In the genomic region with DNA sequence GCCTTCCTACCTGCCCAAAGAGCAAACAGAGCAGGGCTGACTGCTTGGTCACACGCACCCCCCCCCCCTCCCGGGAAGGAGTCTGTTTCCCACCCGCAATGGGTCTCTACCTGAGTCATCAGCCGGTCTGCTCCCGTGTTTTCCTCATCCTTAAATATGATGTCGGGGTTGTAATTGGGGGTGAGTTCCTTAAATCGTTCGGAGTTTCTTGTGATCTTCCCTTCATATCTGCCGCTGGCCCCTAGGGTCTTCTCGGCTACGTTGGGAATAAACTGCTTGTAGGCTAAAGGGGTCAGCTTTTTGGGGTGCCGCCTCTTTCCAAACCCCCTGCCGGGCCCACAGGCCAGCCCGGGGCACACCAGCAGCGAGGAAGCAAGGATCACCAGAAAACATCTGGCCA, we compare ENCODE assay signal across 11 mouse cellular contexts. TPM values are rescaled to one million over a fixed set of nuclear protein-coding genes. Genes with fewer than 3 reads are reported as not detected.
DNase-seq lines count a peak whose midpoint lies in the region; ATAC-seq and TF ChIP-seq lines count a peak whose summit lies in the region.
"Had no signal": no experiment of that assay in that cellular context is flagged by ENCODE, and none has a peak within 500 bp of the region (broad histone marks: within the 10 kb centered on the region; RNA-seq: fewer than 3 reads in every experiment).

No protein-coding gene starts in this region.

- peaks cover 36% of the 10 kb centered on the region for H3K4me1 ChIP-seq in heart, embryonic 10.5 days
- H3K4me1 ChIP-seq in heart, adult 2 months (ENCODE audit: control insufficient read depth, insufficient read depth, low read length), result no peaks in the 10 kb centered on the region
- no peaks in the 10 kb centered on the region for H3K4me1 ChIP-seq in lung, postnatal 0 days (ENCODE audit: insufficient read depth, low read depth, low read length)
- H3K4me1 ChIP-seq in limb, embryonic 10.5 days, result peaks cover 41% of the 10 kb centered on the region
- no peaks in the 10 kb centered on the region for H3K4me1 ChIP-seq in stomach, embryonic 14.5 days (ENCODE audit: control insufficient read depth, insufficient read depth, low read length)
- H3K4me1 ChIP-seq: liver, embryonic 15.5 days had no signal

- H3K79me2 ChIP-seq in heart, adult 2 months (replicated peaks; ENCODE audit: control insufficient read depth, insufficient read depth, low read length), result no peaks in the 10 kb centered on the region

- no peak for TF ChIP-seq POLR2A in heart, adult 2 months (IDR thresholded peaks at IDR 0.05; ENCODE audit: insufficient read depth, low read depth, low read length)

- DNase-seq in heart, embryonic 10.5 days (ENCODE audit: low spot score), result no peak
- DNase-seq in heart, adult 2 months, result no peak
- no peak for DNase-seq in lung, postnatal 0 days (ENCODE audit: low spot score)
- DNase-seq in lung, postnatal 4 days, result no peak
- no peak for DNase-seq in limb, embryonic 10.5 days (ENCODE audit: low spot score)
- no peak for DNase-seq in frontal cortex, postnatal 10 days (ENCODE audit: low spot score in 2 of 2)
- no peak for DNase-seq in adrenal gland, adult 2 months
- DNase-seq: cerebellum, adult 2 months; thymus, postnatal 25 days had no signal

- peaks cover 98% of the 10 kb centered on the region for H3K27me3 ChIP-seq in heart, embryonic 10.5 days (ENCODE audit: insufficient read depth, poor library complexity, severe bottlenecking)
- peaks cover 20% of the 10 kb centered on the region for H3K27me3 ChIP-seq in heart, adult 2 months (ENCODE audit: control insufficient read depth, insufficient read depth, low read length)
- H3K27me3 ChIP-seq in lung, postnatal 0 days (replicated peaks; ENCODE audit: insufficient read depth, low read length), result peaks cover 41% of the 10 kb centered on the region
- H3K27me3 ChIP-seq in limb, embryonic 10.5 days (ENCODE audit: low read depth, poor library complexity, severe bottlenecking), result peaks cover 100% of the 10 kb centered on the region
- H3K27me3 ChIP-seq in stomach, embryonic 14.5 days (ENCODE audit: control insufficient read depth, insufficient read depth, low read length), result peaks cover 56% of the 10 kb centered on the region

- intact Hi-C loops in heart, adult 2 months (cut with DNase I), result loop anchor here (5.0 kb wide), 2 partner anchors 571 to 811 kb away; no protein-coding TSS in a partner anchor

- peak overlapping the region; percentile 67 for H3K4me3 ChIP-seq in heart, embryonic 10.5 days
- H3K4me3 ChIP-seq in heart, adult 2 months, result no peak overlapping the region
- H3K4me3 ChIP-seq in lung, postnatal 0 days (ENCODE audit: low read depth, low read length), result peak overlapping the region; percentile 48
- peak overlapping the region; percentile 45 for H3K4me3 ChIP-seq in limb, embryonic 10.5 days
- H3K4me3 ChIP-seq in stomach, embryonic 14.5 days (ENCODE audit: low read depth, low read length), result peak overlapping the region; percentile 60
- H3K4me3 ChIP-seq: liver, embryonic 15.5 days had no signal

- no peaks in the 10 kb centered on the region for H3K9me3 ChIP-seq in heart, embryonic 10.5 days
- H3K9me3 ChIP-seq in lung, postnatal 0 days (ENCODE audit: low read length), result no peaks in the 10 kb centered on the region
- H3K9me3 ChIP-seq in limb, embryonic 10.5 days (replicated peaks), result no peaks in the 10 kb centered on the region
- no peaks in the 10 kb centered on the region for H3K9me3 ChIP-seq in stomach, embryonic 14.5 days (ENCODE audit: control insufficient read depth, low read depth, low read length)
- H3K9me3 ChIP-seq: liver, embryonic 15.5 days had no signal

- no peak overlapping the region for H3K27ac ChIP-seq in heart, embryonic 10.5 days
- no peak overlapping the region for H3K27ac ChIP-seq in heart, adult 2 months
- H3K27ac ChIP-seq in lung, postnatal 0 days (ENCODE audit: low read length), result peak overlapping the region; percentile 23; the same call in 1 of the 2 replicates
- H3K27ac ChIP-seq in limb, embryonic 10.5 days, result no peak overlapping the region
- H3K27ac ChIP-seq in stomach, embryonic 14.5 days (ENCODE audit: low read length), result peak overlapping the region; percentile 82
- H3K27ac ChIP-seq: liver, embryonic 15.5 days had no signal

- no peak for TF ChIP-seq CTCF in heart, adult 2 months (IDR thresholded peaks at IDR 0.05)
- TF ChIP-seq CTCF in lung, postnatal 0 days (IDR thresholded peaks at IDR 0.05), result no peak

- no peak overlapping the region for H3K9ac ChIP-seq in heart, adult 2 months (ENCODE audit: low read depth, low read length)
- H3K9ac ChIP-seq in lung, postnatal 0 days (replicated peaks; ENCODE audit: low read depth), result 0 out of 2 replicates have a peak overlapping the region, but pooled peaks have one; percentile 9
- peak overlapping the region; percentile 65 for H3K9ac ChIP-seq in stomach, embryonic 14.5 days (replicated peaks; ENCODE audit: low read depth, low read length)
- H3K9ac ChIP-seq: liver, embryonic 15.5 days had no signal

- H3K4me2 ChIP-seq in lung, postnatal 0 days (replicated peaks; ENCODE audit: low read depth, low read length), result peak overlapping the region; percentile 65
- peak overlapping the region; percentile 79 for H3K4me2 ChIP-seq in stomach, embryonic 14.5 days (replicated peaks; ENCODE audit: low read depth, low read length)
- H3K4me2 ChIP-seq: liver, embryonic 15.5 days had no signal

- H3K36me3 ChIP-seq in heart, embryonic 10.5 days, result no peaks in the 10 kb centered on the region
- H3K36me3 ChIP-seq in heart, adult 2 months (ENCODE audit: control insufficient read depth, insufficient read depth, low read length), result no peaks in the 10 kb centered on the region
- H3K36me3 ChIP-seq in lung, postnatal 0 days (ENCODE audit: insufficient read depth, low read length), result no peaks in the 10 kb centered on the region
- H3K36me3 ChIP-seq in limb, embryonic 10.5 days, result no peaks in the 10 kb centered on the region
- H3K36me3 ChIP-seq in stomach, embryonic 14.5 days (ENCODE audit: control insufficient read depth, insufficient read depth, low read length), result no peaks in the 10 kb centered on the region
- H3K36me3 ChIP-seq: liver, embryonic 15.5 days had no signal

- 2% methylated on average over 15 of the region's 15 CpGs for WGBS in heart, embryonic 10.5 days
- WGBS in heart, adult 2 months, result 2% methylated on average over 15 of the region's 15 CpGs
- 1% methylated on average over 15 of the region's 15 CpGs for WGBS in lung, postnatal 0 days
- WGBS in limb, embryonic 10.5 days, result 2% methylated on average over 15 of the region's 15 CpGs
- under 1% methylated on average over 15 of the region's 15 CpGs for WGBS in stomach, embryonic 14.5 days

- TF ChIP-seq EP300 in heart, adult 2 months (IDR thresholded peaks at IDR 0.05; ENCODE audit: insufficient read depth, low read depth, low read length), result no peak
- no peak for TF ChIP-seq EP300 in lung, postnatal 0 days (IDR thresholded peaks at IDR 0.05)

- ATAC-seq in lung, postnatal 0 days, result no peak
- ATAC-seq in stomach, embryonic 14.5 days (ENCODE audit: insufficient number of reproducible peaks, insufficient read depth, low FRiP score, low read depth), result no peak

RNA-seq across cellular contexts. Expression of gene Shh, which starts 0.7 kb away (rescaled TPM):
- 0.10 and 0.68 TPM in 2 replicates for polyA plus RNA-seq in heart, embryonic 10.5 days (2016; fragmentation: Nextera tagmentation; extraction: Ambion mirVana)
- total RNA-seq in heart, adult 2 months (2021), result not detected
- polyA plus RNA-seq in heart, adult 2 months (2012; rRNA removed), result not detected in 2 replicates
- 9.7 and 11.7 TPM in 2 replicates for polyA plus RNA-seq in lung, postnatal 0 days (2015; fragmentation: Nextera tagmentation; extraction: Ambion mirVana)
- polyA plus RNA-seq in limb, embryonic 10.5 days (2016; fragmentation: Nextera tagmentation; extraction: Ambion mirVana), result 0.80 and 1.2 TPM in 2 replicates
- 4.6 and 5.3 TPM in 2 replicates for polyA plus RNA-seq in stomach, embryonic 14.5 days (2014; fragmentation: Nextera tagmentation; extraction: Ambion mirVana)
- total RNA-seq in adrenal gland, adult 2 months (2021), result 10 to 100 TPM; 10.4 to 19.4 TPM
- 33.1 and 55.6 TPM in 2 replicates for polyA plus RNA-seq in adrenal gland, adult 2 months (2012; rRNA removed)
- polyA plus RNA-seq: liver, embryonic 15.5 days had no signal

Comparison
In these comparisons a context has a peak if more than half of its experiments do, and no peak if none do; other contexts are left out.
1. H3K27ac ChIP-seq: peak in lung, postnatal 0 days (single experiment) and stomach, embryonic 14.5 days (single experiment); none in heart, embryonic 10.5 days (single experiment), heart, adult 2 months (single experiment) and limb, embryonic 10.5 days (single experiment).